Mouse (Mus musculus) myocyte (in vitro differentiated cells): ENCODE measurements around the gene Pxylp1. TPM values are rescaled to one million over a fixed set of nuclear protein-coding genes. Genes with fewer than 3 reads are reported as not detected.

Experiments
- H3K27me3 ChIP-seq: one replicate; pipeline ENCODE4 v1.6.1; 2011; ENCODE audit not compliant: control insufficient read depth, insufficient read depth, insufficient read length
- H3K36me3 ChIP-seq: one replicate; pipeline ENCODE4 v1.6.1; 2011; ENCODE audit not compliant: control insufficient read depth, insufficient read depth
- H3K4me2 ChIP-seq: one replicate; pipeline ENCODE4 v1.6.1; 2011; ENCODE audit warnings: low read depth, control low read depth
- H3K4me3 ChIP-seq: one replicate; pipeline ENCODE4 v1.5.1; 2011; ENCODE audit warnings: mild to moderate bottlenecking, control low read depth, moderate library complexity
- H3K79me2 ChIP-seq: one replicate; pipeline ENCODE4 v1.6.1; 2011; ENCODE audit not compliant: control insufficient read depth, insufficient read depth
- H3ac ChIP-seq: one replicate; pipeline ENCODE4 v1.6.1; 2011; ENCODE audit not compliant: control insufficient read depth, insufficient read length
- CEBPB ChIP-seq: IDR thresholded peaks from 2 replicates; pipeline ENCODE4 v1.6.1; 2011; ENCODE audit warnings: mild to moderate bottlenecking, moderate library complexity; ENCODE audit not compliant: poor library complexity, insufficient read depth, severe bottlenecking
- E2F4 ChIP-seq: IDR thresholded peaks from one replicate; pipeline ENCODE4 v1.6.1; 2011; ENCODE audit warnings: mild to moderate bottlenecking, control low read depth, moderate library complexity; ENCODE audit not compliant: insufficient read depth
- MAX ChIP-seq: IDR thresholded peaks from one replicate; pipeline ENCODE4 v1.6.1; 2011; ENCODE audit warnings: low read depth, mild to moderate bottlenecking, control low read depth
- MYOD1 ChIP-seq, 3 experiments: IDR thresholded peaks; one replicate each; pipeline ENCODE4 v1.6.1; 2011; ENCODE audit warnings: control low read depth in 2 of 3, low read depth in 2 of 3, mild to moderate bottlenecking in 2 of 3, moderate library complexity in 1 of 3; ENCODE audit not compliant: insufficient read length in 2 of 3, control insufficient read depth in 1 of 3
- MYOG ChIP-seq, 3 experiments: IDR thresholded peaks; one replicate each; pipeline ENCODE4 v1.6.1; 2011; ENCODE audit warnings: control low read depth in 2 of 3, low read depth in 2 of 3, mild to moderate bottlenecking in 2 of 3; ENCODE audit not compliant: insufficient read length in 2 of 3, control insufficient read depth in 1 of 3, insufficient read depth in 1 of 3
- POLR2A ChIP-seq: IDR thresholded peaks from one replicate; pipeline ENCODE4 v1.6.1; 2011; ENCODE audit warnings: low read depth, mild to moderate bottlenecking, control low read depth, moderate library complexity; ENCODE audit not compliant: insufficient read length
- POLR2AphosphoS2 ChIP-seq: IDR thresholded peaks from one replicate; pipeline ENCODE4 v1.6.1; 2011; ENCODE audit warnings: low read depth, control low read depth; ENCODE audit not compliant: insufficient read length
- REST ChIP-seq: IDR thresholded peaks from one replicate; pipeline ENCODE4 v1.6.1; 2011; ENCODE audit warnings: mild to moderate bottlenecking, control low read depth, moderate library complexity; ENCODE audit not compliant: insufficient read depth, insufficient read length
- SRF ChIP-seq: IDR thresholded peaks from one replicate; pipeline ENCODE4 v1.6.1; 2011; ENCODE audit warnings: low read depth; ENCODE audit not compliant: control insufficient read depth, insufficient read length
- TCF12 ChIP-seq: IDR thresholded peaks from one replicate; pipeline ENCODE4 v1.6.1; 2011; ENCODE audit warnings: mild to moderate bottlenecking, control low read depth; ENCODE audit not compliant: poor library complexity, insufficient read depth, severe bottlenecking
- TCF3 ChIP-seq: IDR thresholded peaks from one replicate; pipeline ENCODE4 v1.6.1; 2011; ENCODE audit warnings: low read depth, control low read depth; ENCODE audit not compliant: insufficient read length
- USF1 ChIP-seq: IDR thresholded peaks from one replicate; pipeline ENCODE4 v1.6.1; 2011; ENCODE audit warnings: low read depth, mild to moderate bottlenecking, control low read depth, moderate library complexity
- polyA plus RNA-seq: library from polyadenylated mRNA; unstranded; fragments of >200 nt; fragmentation: generic; extraction: Trizol; gene quantifications from one replicate; pipeline ENCODE4 v1.2.1, GENCODE M21; 2012; ENCODE audit warnings: missing spikeins

Gene Pxylp1
- polyA plus RNA-seq, 1 experiment = 3.1 TPM

DNA sequence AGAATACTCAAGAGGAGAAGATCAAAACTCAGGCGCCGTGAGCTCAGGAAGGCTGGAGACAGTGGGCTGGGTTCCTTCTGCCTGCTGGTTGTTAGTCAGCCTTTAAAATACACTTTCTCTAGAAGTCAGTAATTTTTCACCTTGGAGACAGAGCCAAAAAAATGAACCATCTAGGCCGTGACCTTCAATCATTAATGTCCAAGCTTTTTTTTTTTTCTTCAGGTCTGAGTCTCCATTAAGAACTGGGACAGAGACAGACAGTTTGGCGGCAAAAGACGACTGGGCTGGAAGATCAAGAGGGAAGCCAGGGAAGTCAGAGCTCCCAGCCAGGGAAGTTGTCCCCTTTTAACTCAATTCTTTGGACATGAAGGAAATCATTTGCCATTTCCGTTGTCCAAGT is 10.6 kb downstream of the Pxylp1 start:
- H3ac ChIP-seq = no peak overlapping the region
- no peaks in the 10 kb centered on the region for H3K36me3 ChIP-seq
- no peak for TF ChIP-seq SRF
- no peak for TF ChIP-seq E2F4
- no peak for TF ChIP-seq TCF3
- TF ChIP-seq MYOD1 (IDR thresholded peaks at IDR 0.05; ENCODE audit: control insufficient read depth in 1 of 3, insufficient read length in 2 of 3, low read depth in 2 of 3) = no peak
- TF ChIP-seq TCF12 = no peak
- TF ChIP-seq MYOG (IDR thresholded peaks at IDR 0.05; ENCODE audit: control insufficient read depth in 1 of 3, insufficient read depth in 1 of 3, insufficient read length in 2 of 3, low read depth in 2 of 3) = no peak
- no peak for TF ChIP-seq CEBPB
- TF ChIP-seq USF1 = no peak
- TF ChIP-seq POLR2AphosphoS2 = no peak
- TF ChIP-seq POLR2A = no peak
- TF ChIP-seq MAX = no peak
- TF ChIP-seq REST = no peak
- no peak overlapping the region for H3K4me3 ChIP-seq
- no peak overlapping the region for H3K4me2 ChIP-seq
- no peaks in the 10 kb centered on the region for H3K79me2 ChIP-seq
- no peaks in the 10 kb centered on the region for H3K27me3 ChIP-seq

DNA sequence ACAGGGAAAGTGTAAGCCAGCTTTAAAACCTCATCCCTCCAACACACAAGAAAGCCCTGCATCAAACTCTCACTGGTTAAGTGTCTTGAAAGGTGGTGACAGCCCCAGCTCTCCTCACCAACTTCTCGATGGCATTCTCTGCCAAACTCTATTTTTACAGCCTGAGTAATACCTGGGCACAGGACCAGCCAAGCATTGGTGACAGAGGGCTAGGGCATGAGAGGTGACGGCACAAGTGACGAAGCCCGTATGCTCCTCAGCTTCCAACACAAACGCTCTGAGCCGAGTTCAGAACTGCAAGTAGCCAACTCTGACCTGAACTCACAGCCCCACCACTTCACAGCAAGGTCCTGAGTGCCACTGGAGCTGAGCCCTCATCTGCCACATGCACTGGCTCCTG is 13.4 kb downstream of the Pxylp1 start:
- TF ChIP-seq E2F4 (no peak), TCF12 (no peak), MYOD1 (IDR thresholded peaks at IDR 0.05; ENCODE audit: control insufficient read depth in 1 of 3, insufficient read length in 2 of 3, low read depth in 2 of 3) (no peak), CEBPB (no peak), REST (no peak), POLR2AphosphoS2 (no peak), MAX (no peak), POLR2A (no peak), MYOG (IDR thresholded peaks at IDR 0.05; ENCODE audit: control insufficient read depth in 1 of 3, insufficient read depth in 1 of 3, insufficient read length in 2 of 3, low read depth in 2 of 3) (no peak), USF1 (no peak), SRF (no peak), TCF3 (no peak)
- Histone ChIP-seq H3ac (no peak overlapping the region), H3K27me3 (no peaks in the 10 kb centered on the region), H3K4me2 (no peak overlapping the region), H3K79me2 (no peaks in the 10 kb centered on the region), H3K36me3 (no peaks in the 10 kb centered on the region), H3K4me3 (no peak overlapping the region)

DNA sequence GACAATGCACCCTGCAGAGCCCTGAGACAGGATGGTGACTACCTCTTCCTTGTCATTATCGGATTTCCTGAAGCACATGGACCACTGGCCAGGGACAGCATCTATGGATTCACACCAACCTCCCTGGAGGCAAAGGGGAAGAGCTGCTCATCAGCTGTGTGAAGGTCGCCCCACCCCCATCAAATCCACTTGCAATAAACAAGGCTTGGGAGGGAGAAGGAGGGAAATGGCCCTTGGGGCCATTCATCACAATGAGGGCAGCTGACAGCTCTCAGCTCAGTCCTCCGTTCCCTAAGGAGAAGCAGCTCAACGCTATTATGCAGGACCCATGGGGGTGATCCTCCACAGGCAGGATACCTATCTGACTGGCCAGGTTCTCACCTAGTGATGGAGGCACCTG is 14.0 kb downstream of the Pxylp1 start:
- H3K36me3 ChIP-seq = no peaks in the 10 kb centered on the region
- H3ac ChIP-seq = no peak overlapping the region
- H3K27me3 ChIP-seq = no peaks in the 10 kb centered on the region
- H3K4me3 ChIP-seq = no peak overlapping the region
- TF ChIP-seq MYOD1 (IDR thresholded peaks at IDR 0.05; ENCODE audit: control insufficient read depth in 1 of 3, insufficient read length in 2 of 3, low read depth in 2 of 3) (no peak), POLR2A (no peak), TCF12 (no peak), MYOG (IDR thresholded peaks at IDR 0.05; ENCODE audit: control insufficient read depth in 1 of 3, insufficient read depth in 1 of 3, insufficient read length in 2 of 3, low read depth in 2 of 3) (no peak), USF1 (no peak), TCF3 (no peak), E2F4 (no peak)
- H3K4me2 ChIP-seq = no peak overlapping the region
- H3K79me2 ChIP-seq = no peaks in the 10 kb centered on the region

DNA sequence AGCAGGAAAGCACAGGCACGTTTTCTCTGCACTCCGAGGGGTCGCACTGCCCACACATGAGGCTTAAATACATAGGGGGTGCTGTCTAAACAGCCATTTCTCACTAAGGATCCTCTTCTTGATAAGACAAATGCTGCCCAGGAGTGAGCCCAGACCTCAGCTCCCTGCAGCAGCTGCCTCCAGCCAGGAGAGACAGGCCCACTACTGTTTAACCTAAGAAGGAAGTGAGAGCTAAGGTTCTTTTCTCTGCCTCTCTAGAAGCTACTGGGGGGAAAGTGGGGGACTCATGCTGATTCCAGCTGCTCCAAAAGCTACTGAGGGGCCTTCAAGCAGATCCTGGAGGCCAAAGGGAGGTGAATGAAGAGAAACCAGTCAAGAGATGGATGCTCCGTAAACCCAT is 16.8 kb downstream of the Pxylp1 start:
- no peaks in the 10 kb centered on the region for H3K27me3 ChIP-seq
- TF ChIP-seq CEBPB (no peak), TCF3 (no peak), POLR2A (no peak), E2F4 (no peak), MYOG (IDR thresholded peaks at IDR 0.05; ENCODE audit: control insufficient read depth in 1 of 3, insufficient read depth in 1 of 3, insufficient read length in 2 of 3, low read depth in 2 of 3) (no peak), MAX (no peak), POLR2AphosphoS2 (no peak), USF1 (no peak), REST (no peak), TCF12 (no peak), MYOD1 (IDR thresholded peaks at IDR 0.05; ENCODE audit: control insufficient read depth in 1 of 3, insufficient read length in 2 of 3, low read depth in 2 of 3) (no peak), SRF (no peak)
- H3K79me2 ChIP-seq = no peaks in the 10 kb centered on the region
- H3ac ChIP-seq = no peak overlapping the region
- H3K36me3 ChIP-seq = no peaks in the 10 kb centered on the region
- no peak overlapping the region for H3K4me3 ChIP-seq
- no peak overlapping the region for H3K4me2 ChIP-seq

DNA sequence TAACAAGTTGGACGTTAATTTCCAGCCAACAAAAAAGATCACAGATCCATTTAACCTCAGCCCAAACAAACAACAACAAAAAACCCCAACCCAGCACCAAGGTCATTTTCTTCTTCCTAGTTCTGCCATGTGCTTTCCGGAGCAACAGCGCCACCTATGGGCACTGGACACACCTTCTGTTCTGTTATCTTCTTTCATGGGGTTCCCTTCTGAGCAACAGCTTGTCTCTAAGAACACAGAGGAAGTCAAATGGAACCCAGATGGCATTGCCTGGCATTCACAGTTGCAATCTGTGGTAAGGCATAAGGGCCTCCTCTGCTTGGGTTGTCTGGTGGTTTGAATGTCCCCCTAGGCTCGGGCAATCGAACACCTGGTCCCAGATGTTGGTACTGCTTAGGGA is 19.4 kb downstream of the Pxylp1 start:
- H3K4me3 ChIP-seq = no peak overlapping the region
- no peak overlapping the region for H3K4me2 ChIP-seq
- TF ChIP-seq E2F4 = no peak
- no peak for TF ChIP-seq MYOD1 (IDR thresholded peaks at IDR 0.05; ENCODE audit: control insufficient read depth in 1 of 3, insufficient read length in 2 of 3, low read depth in 2 of 3)
- TF ChIP-seq POLR2A = no peak
- TF ChIP-seq REST = no peak
- TF ChIP-seq TCF12 = no peak
- TF ChIP-seq MAX = no peak
- no peak for TF ChIP-seq SRF
- TF ChIP-seq POLR2AphosphoS2 = no peak
- TF ChIP-seq MYOG (IDR thresholded peaks at IDR 0.05; ENCODE audit: control insufficient read depth in 1 of 3, insufficient read depth in 1 of 3, insufficient read length in 2 of 3, low read depth in 2 of 3) = no peak
- TF ChIP-seq CEBPB = no peak
- no peak for TF ChIP-seq TCF3
- no peak for TF ChIP-seq USF1
- H3ac ChIP-seq = no peak overlapping the region
- H3K79me2 ChIP-seq = no peaks in the 10 kb centered on the region
- H3K27me3 ChIP-seq = no peaks in the 10 kb centered on the region
- H3K36me3 ChIP-seq = no peaks in the 10 kb centered on the region
